Mouse (Mus musculus): ENCODE measurements around the gene Rab37. TPM values are rescaled to one million over a fixed set of nuclear protein-coding genes. Genes with fewer than 3 reads are reported as not detected.

The Rab37 gene
- 1.7 and 2.2 TPM in 2 replicates for polyA plus RNA-seq (2015; fragmentation: Nextera tagmentation; extraction: Ambion mirVana)

- 0 out of 2 replicates have a peak, but pooled peaks cover 4% of the 10 kb centered on the region for H3K4me1 ChIP-seq (ENCODE audit: insufficient read depth, low read length)
- peaks cover 27% of the 10 kb centered on the region for H3K27me3 ChIP-seq (ENCODE audit: insufficient read depth, low read length)
- peak; percentile 71 for ATAC-seq (ENCODE audit: low FRiP score, low TSS enrichment)
- no peak within 1 kb of the TSS for H3K27ac ChIP-seq (ENCODE audit: low read length)
- no peaks in the 10 kb centered on the region for H3K36me3 ChIP-seq (ENCODE audit: insufficient read depth, low read length)
- 2% methylated on average over 36 of the region's 36 CpGs for WGBS
- no peak within 1 kb of the TSS for H3K4me3 ChIP-seq (ENCODE audit: low read length)
- H3K9me3 ChIP-seq (ENCODE audit: low read length): peaks cover 6% of the 10 kb centered on the region
- peak within 1 kb of the TSS; percentile 1; the same call in 1 of the 2 replicates for H3K4me2 ChIP-seq (replicated peaks; ENCODE audit: low read depth, low read length)
- H3K9ac ChIP-seq (replicated peaks; ENCODE audit: low read length): no peak within 1 kb of the TSS
These were observed at the start of gene Rab37 for GRCm38 (mm10) chr11:115091362-115091901. Gene Rab37, plus strand, starts transcription at chr11:115091431.

DNA sequence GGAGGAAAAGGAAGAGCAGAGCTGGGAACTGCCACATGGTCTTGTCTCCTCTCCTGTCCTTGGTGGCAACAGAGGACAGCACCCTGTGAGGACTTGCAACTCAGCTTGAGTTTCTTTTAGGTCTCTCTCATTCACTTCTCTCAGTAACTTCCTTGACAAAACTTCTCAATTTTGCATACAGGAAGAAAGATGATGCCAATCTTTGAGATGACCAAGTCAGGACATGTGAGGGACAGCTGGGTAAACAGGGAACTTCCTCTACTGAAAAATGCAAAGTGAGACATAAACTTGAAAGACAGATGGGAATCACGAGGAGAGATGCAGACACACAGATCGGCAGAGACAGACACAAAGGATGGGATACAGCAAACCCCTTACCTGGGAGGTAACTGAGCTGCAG is 43.0 kb upstream of the Rab37 start, which contains the start of gene Cd300ld3:
Gene Cd300ld3 (minus strand): TSS at position 151 of the 400 bp plus-strand sequence.
- Histone ChIP-seq H3K27ac (ENCODE audit: low read length) (no peak within 1 kb of the TSS), H3K4me2 (replicated peaks; ENCODE audit: low read depth, low read length) (no peak within 1 kb of the TSS), H3K9me3 (ENCODE audit: low read length) (no peaks in the 10 kb centered on the region), H3K27me3 (ENCODE audit: insufficient read depth, low read length) (no peaks in the 10 kb centered on the region), H3K9ac (replicated peaks; ENCODE audit: low read length) (no peak within 1 kb of the TSS), H3K4me1 (ENCODE audit: insufficient read depth, low read length) (no peaks in the 10 kb centered on the region), H3K36me3 (ENCODE audit: insufficient read depth, low read length) (no peaks in the 10 kb centered on the region), H3K4me3 (ENCODE audit: low read length) (no peak within 1 kb of the TSS)
- ATAC-seq (ENCODE audit: low FRiP score, low TSS enrichment): no peak
- WGBS: 67% methylated on average over 2 of the region's 2 CpGs

- H3K4me2 ChIP-seq (replicated peaks; ENCODE audit: low read depth, low read length): no peak overlapping the region
- no peak overlapping the region for H3K4me3 ChIP-seq (ENCODE audit: low read length)
- no peak overlapping the region for H3K9ac ChIP-seq (replicated peaks; ENCODE audit: low read length)
- H3K4me1 ChIP-seq (ENCODE audit: insufficient read depth, low read length): no peaks in the 10 kb centered on the region
- H3K36me3 ChIP-seq (ENCODE audit: insufficient read depth, low read length): no peaks in the 10 kb centered on the region
- WGBS: 38% methylated on average over 3 of the region's 3 CpGs
- ATAC-seq (ENCODE audit: low FRiP score, low TSS enrichment): no peak
- no peaks in the 10 kb centered on the region for H3K9me3 ChIP-seq (ENCODE audit: low read length)
- no peak overlapping the region for H3K27ac ChIP-seq (ENCODE audit: low read length)
- H3K27me3 ChIP-seq (ENCODE audit: insufficient read depth, low read length): no peaks in the 10 kb centered on the region
These were observed 41.8 kb upstream of the Rab37 start for GRCm38 (mm10) chr11:115049282-115049895.

- H3K9me3 ChIP-seq (ENCODE audit: low read length): no peaks in the 10 kb centered on the region
- no peak overlapping the region for H3K9ac ChIP-seq (replicated peaks; ENCODE audit: low read length)
- H3K27ac ChIP-seq (ENCODE audit: low read length): no peak overlapping the region
- no peak for ATAC-seq (ENCODE audit: low FRiP score, low TSS enrichment)
- H3K36me3 ChIP-seq (ENCODE audit: insufficient read depth, low read length): no peaks in the 10 kb centered on the region
- H3K4me3 ChIP-seq (ENCODE audit: low read length): no peak overlapping the region
- no peaks in the 10 kb centered on the region; the same call in 1 of the 2 replicates for H3K27me3 ChIP-seq (ENCODE audit: insufficient read depth, low read length)
- H3K4me2 ChIP-seq (replicated peaks; ENCODE audit: low read depth, low read length): no peak overlapping the region
- H3K4me1 ChIP-seq (ENCODE audit: insufficient read depth, low read length): no peaks in the 10 kb centered on the region
- WGBS: 2% methylated on average over 9 of the region's 9 CpGs
These were observed 39.0 kb upstream of the Rab37 start for GRCm38 (mm10) chr11:115052206-115052605.

GRCm38 (mm10) chr11:115052991-115053390 is 38.2 kb upstream of the Rab37 start:
- Histone ChIP-seq H3K9ac (replicated peaks; ENCODE audit: low read length) (no peak overlapping the region), H3K4me2 (replicated peaks; ENCODE audit: low read depth, low read length) (no peak overlapping the region), H3K27me3 (ENCODE audit: insufficient read depth, low read length) (no peaks in the 10 kb centered on the region; the same call in 1 of the 2 replicates), H3K36me3 (ENCODE audit: insufficient read depth, low read length) (no peaks in the 10 kb centered on the region), H3K4me3 (ENCODE audit: low read length) (no peak overlapping the region), H3K27ac (ENCODE audit: low read length) (no peak overlapping the region), H3K4me1 (ENCODE audit: insufficient read depth, low read length) (no peaks in the 10 kb centered on the region), H3K9me3 (ENCODE audit: low read length) (no peaks in the 10 kb centered on the region)
- ATAC-seq (ENCODE audit: low FRiP score, low TSS enrichment): no peak
- WGBS: 94% methylated on average over 1 of the region's 1 CpGs

DNA sequence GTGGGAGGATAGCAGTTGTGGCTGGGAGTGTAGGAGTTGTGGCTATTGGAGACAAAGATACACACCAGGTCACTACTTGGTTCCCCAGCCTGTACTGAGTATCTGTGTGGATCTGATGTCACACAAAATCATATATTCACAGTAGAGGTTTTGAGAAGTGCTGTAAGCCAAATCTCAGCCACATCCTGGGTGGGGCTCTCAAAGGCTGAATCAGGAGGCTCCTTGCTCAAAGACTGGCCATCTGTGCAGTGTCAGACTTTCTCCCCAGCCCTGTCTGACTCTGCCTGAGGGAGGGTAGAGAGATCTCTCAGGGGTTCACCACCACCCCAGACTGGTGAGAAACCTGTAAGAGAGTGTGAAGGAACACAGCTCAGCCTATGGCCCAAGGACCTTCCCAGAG is 36.7 kb upstream of the Rab37 start:
- no peak for ATAC-seq (ENCODE audit: low FRiP score, low TSS enrichment)
- H3K4me1 ChIP-seq (ENCODE audit: insufficient read depth, low read length): no peaks in the 10 kb centered on the region
- no peak overlapping the region for H3K9ac ChIP-seq (replicated peaks; ENCODE audit: low read length)
- H3K4me2 ChIP-seq (replicated peaks; ENCODE audit: low read depth, low read length): no peak overlapping the region
- H3K9me3 ChIP-seq (ENCODE audit: low read length): no peaks in the 10 kb centered on the region
- no peaks in the 10 kb centered on the region for H3K36me3 ChIP-seq (ENCODE audit: insufficient read depth, low read length)
- no peak overlapping the region for H3K27ac ChIP-seq (ENCODE audit: low read length)
- no peak overlapping the region for H3K4me3 ChIP-seq (ENCODE audit: low read length)
- no peaks in the 10 kb centered on the region; the same call in 1 of the 2 replicates for H3K27me3 ChIP-seq (ENCODE audit: insufficient read depth, low read length)

- no peak for ATAC-seq (ENCODE audit: low FRiP score, low TSS enrichment)
- Histone ChIP-seq H3K9me3 (ENCODE audit: low read length) (no peaks in the 10 kb centered on the region), H3K4me1 (ENCODE audit: insufficient read depth, low read length) (no peaks in the 10 kb centered on the region), H3K27me3 (ENCODE audit: insufficient read depth, low read length) (no peaks in the 10 kb centered on the region; the same call in 1 of the 2 replicates), H3K4me2 (replicated peaks; ENCODE audit: low read depth, low read length) (no peak overlapping the region), H3K36me3 (ENCODE audit: insufficient read depth, low read length) (no peaks in the 10 kb centered on the region), H3K4me3 (ENCODE audit: low read length) (no peak overlapping the region), H3K27ac (ENCODE audit: low read length) (no peak overlapping the region), H3K9ac (replicated peaks; ENCODE audit: low read length) (no peak overlapping the region)
- WGBS: 71% methylated on average over 4 of the region's 4 CpGs
These were observed 32.5 kb upstream of the Rab37 start for GRCm38 (mm10) chr11:115058701-115059100.

GRCm38 (mm10) chr11:115059797-115060196 is 31.4 kb upstream of the Rab37 start:
- no peak overlapping the region for H3K27ac ChIP-seq (ENCODE audit: low read length)
- H3K4me1 ChIP-seq (ENCODE audit: insufficient read depth, low read length): no peaks in the 10 kb centered on the region
- no peaks in the 10 kb centered on the region for H3K9me3 ChIP-seq (ENCODE audit: low read length)
- H3K4me3 ChIP-seq (ENCODE audit: low read length): no peak overlapping the region
- H3K36me3 ChIP-seq (ENCODE audit: insufficient read depth, low read length): no peaks in the 10 kb centered on the region
- H3K4me2 ChIP-seq (replicated peaks; ENCODE audit: low read depth, low read length): no peak overlapping the region
- no peaks in the 10 kb centered on the region; the same call in 1 of the 2 replicates for H3K27me3 ChIP-seq (ENCODE audit: insufficient read depth, low read length)
- no peak overlapping the region for H3K9ac ChIP-seq (replicated peaks; ENCODE audit: low read length)
- WGBS: 69% methylated on average over 2 of the region's 2 CpGs
- no peak for ATAC-seq (ENCODE audit: low FRiP score, low TSS enrichment)

DNA sequence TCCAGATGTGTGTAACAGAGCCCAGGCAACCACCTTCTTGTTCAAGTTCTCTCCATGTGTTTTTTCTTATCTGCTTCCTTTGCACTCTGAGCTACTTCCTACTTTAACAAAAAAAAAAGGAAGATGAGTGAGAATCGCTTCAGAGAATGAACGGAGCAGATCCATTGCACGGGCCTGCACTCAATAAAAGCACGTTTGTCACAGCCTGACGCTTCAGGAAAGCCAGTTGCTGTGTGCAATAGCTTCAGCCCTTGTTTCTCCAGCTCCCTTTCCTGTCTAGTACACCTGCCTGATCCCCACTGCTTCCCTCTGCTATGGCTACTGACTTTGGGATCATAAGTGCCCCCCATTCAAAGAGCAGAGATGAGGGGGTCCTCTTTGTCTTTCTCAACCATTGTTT is 29.2 kb upstream of the Rab37 start, which contains the start of gene Cd300e:
Gene Cd300e (minus strand): TSS at position 101 of the 400 bp plus-strand sequence.
- H3K27me3 ChIP-seq (ENCODE audit: insufficient read depth, low read length): no peaks in the 10 kb centered on the region
- H3K4me3 ChIP-seq (ENCODE audit: low read length): no peak within 1 kb of the TSS
- no peak within 1 kb of the TSS for H3K9ac ChIP-seq (replicated peaks; ENCODE audit: low read length)
- WGBS: 22% methylated on average over 5 of the region's 5 CpGs
- H3K27ac ChIP-seq (ENCODE audit: low read length): no peak within 1 kb of the TSS
- ATAC-seq (ENCODE audit: low FRiP score, low TSS enrichment): no peak
- H3K9me3 ChIP-seq (ENCODE audit: low read length): no peaks in the 10 kb centered on the region
- H3K4me1 ChIP-seq (ENCODE audit: insufficient read depth, low read length): no peaks in the 10 kb centered on the region
- no peaks in the 10 kb centered on the region for H3K36me3 ChIP-seq (ENCODE audit: insufficient read depth, low read length)
- no peak within 1 kb of the TSS for H3K4me2 ChIP-seq (replicated peaks; ENCODE audit: low read depth, low read length)

DNA sequence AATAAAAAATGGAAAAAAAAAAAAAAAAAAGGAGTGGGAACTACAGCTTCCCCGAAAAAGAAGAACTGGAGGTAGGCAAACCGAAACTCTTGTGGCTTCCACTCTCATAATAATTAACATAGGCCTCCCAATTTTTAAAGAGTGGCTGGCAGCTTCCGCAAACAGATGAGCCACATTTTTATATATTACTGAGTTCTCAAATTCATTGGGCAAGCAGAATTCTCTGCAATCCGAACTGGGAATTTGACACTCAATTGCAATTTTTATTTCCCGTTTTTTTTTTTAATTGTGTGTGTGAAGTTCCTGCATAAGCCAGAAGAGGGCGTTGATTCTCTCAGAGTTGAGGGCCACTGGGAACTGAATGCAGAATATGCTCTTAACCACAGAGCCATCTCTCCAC is 24.5 kb upstream of the Rab37 start:
- Histone ChIP-seq H3K27ac (ENCODE audit: low read length) (no peak overlapping the region), H3K4me3 (ENCODE audit: low read length) (no peak overlapping the region), H3K4me2 (replicated peaks; ENCODE audit: low read depth, low read length) (no peak overlapping the region), H3K9ac (replicated peaks; ENCODE audit: low read length) (no peak overlapping the region), H3K36me3 (ENCODE audit: insufficient read depth, low read length) (no peaks in the 10 kb centered on the region), H3K27me3 (ENCODE audit: insufficient read depth, low read length) (no peaks in the 10 kb centered on the region), H3K4me1 (ENCODE audit: insufficient read depth, low read length) (peaks cover 7% of the 10 kb centered on the region), H3K9me3 (ENCODE audit: low read length) (no peaks in the 10 kb centered on the region)
- WGBS: 69% methylated on average over 6 of the region's 6 CpGs
- ATAC-seq (ENCODE audit: low FRiP score, low TSS enrichment): no peak

All from kidney, embryonic 16.5 days (tissue).